Mouse (Mus musculus): ENCODE data around the gene Tubg2.
A peak's percentile ranks its signal among the peaks of the same experiment; 100 is the strongest.
"Not testable (repeated sequence)": the region's sequence is repeated elsewhere in the genome, so short reads cannot be mapped to it uniquely, and the experiment has no call there.

Gene Tubg2

GRCm38 (mm10) chr11:101140164-101140819 lies 15.4 kb upstream of the Tubg2 start:
- DNase-seq: no peak

- no peak for DNase-seq
Measured at GRCm38 (mm10) chr11:101141088-101141487, 14.6 kb upstream of the Tubg2 start.

GRCm38 (mm10) chr11:101142215-101142967 lies 13.3 kb upstream of the Tubg2 start:
- DNase-seq: no peak

- DNase-seq: no peak
Measured at GRCm38 (mm10) chr11:101143338-101144225, 12.1 kb upstream of the Tubg2 start.

GRCm38 (mm10) chr11:101146377-101146776 lies 9.3 kb upstream of the Tubg2 start:
- no peak for DNase-seq

GRCm38 (mm10) chr11:101148751-101149150 lies 7.0 kb upstream of the Tubg2 start:
- no peak for DNase-seq

GRCm38 (mm10) chr11:101149178-101150105 lies 6.3 kb upstream of the Tubg2 start:
- no peak for DNase-seq

GRCm38 (mm10) chr11:101151063-101151462 lies 4.6 kb upstream of the Tubg2 start:
- DNase-seq: no peak

GRCm38 (mm10) chr11:101152825-101153224 lies 2.9 kb upstream of the Tubg2 start:
- DNase-seq: no peak

GRCm38 (mm10) chr11:101154648-101155047 lies 1.1 kb upstream of the Tubg2 start:
- DNase-seq: no peak

- DNase-seq: no peak
Measured at GRCm38 (mm10) chr11:101155151-101155550, 556 bp upstream of the Tubg2 start.

- DNase-seq: not testable (repeated sequence)
Measured at GRCm38 (mm10) chr11:101160151-101160550, 4.4 kb downstream of the Tubg2 start.

GRCm38 (mm10) chr11:101160981-101161505 lies 5.3 kb downstream of the Tubg2 start:
- not testable (repeated sequence) for DNase-seq

GRCm38 (mm10) chr11:101161551-101161950 lies 5.8 kb downstream of the Tubg2 start:
- DNase-seq: no peak

GRCm38 (mm10) chr11:101162301-101162700 lies 6.6 kb downstream of the Tubg2 start:
- DNase-seq: no peak

GRCm38 (mm10) chr11:101162772-101163171 lies 7.1 kb downstream of the Tubg2 start:
- DNase-seq: peak; percentile 46

- DNase-seq: peak; percentile 50
Measured at GRCm38 (mm10) chr11:101163476-101164350, 8.0 kb downstream of the Tubg2 start.

GRCm38 (mm10) chr11:101164351-101164665 lies 8.6 kb downstream of the Tubg2 start:
- DNase-seq: peak; percentile 18

- peak; percentile 29 for DNase-seq
Measured at GRCm38 (mm10) chr11:101164677-101165580, 9.2 kb downstream of the Tubg2 start.

GRCm38 (mm10) chr11:101166357-101166756 lies 10.7 kb downstream of the Tubg2 start:
- DNase-seq: peak; percentile 29
